Mouse (Mus musculus): Measurements from ENCODE around the gene H2al1j.
"Not testable (repeated sequence)": the region's sequence is repeated elsewhere in the genome, so short reads cannot be mapped to it uniquely, and the experiment has no call there.

H2al1j gene

GRCm38 (mm10) chrX:11327522-11327921 is at the start of gene H2al1j:
Gene H2al1j (plus strand): TSS chrX:11327822.
- TF ChIP-seq GATA4 (IDR thresholded peaks at IDR 0.05; ENCODE audit: insufficient replicate concordance, low read length) = not testable (repeated sequence)

GRCm38 (mm10) chrX:11280741-11281140 is 46.9 kb upstream of the H2al1j start:
- no peak for TF ChIP-seq GATA4 (IDR thresholded peaks at IDR 0.05; ENCODE audit: insufficient replicate concordance, low read length)

- no peak for TF ChIP-seq GATA4 (IDR thresholded peaks at IDR 0.05; ENCODE audit: insufficient replicate concordance, low read length)
Observed at GRCm38 (mm10) chrX:11288306-11288882, 39.2 kb upstream of the H2al1j start.

DNA sequence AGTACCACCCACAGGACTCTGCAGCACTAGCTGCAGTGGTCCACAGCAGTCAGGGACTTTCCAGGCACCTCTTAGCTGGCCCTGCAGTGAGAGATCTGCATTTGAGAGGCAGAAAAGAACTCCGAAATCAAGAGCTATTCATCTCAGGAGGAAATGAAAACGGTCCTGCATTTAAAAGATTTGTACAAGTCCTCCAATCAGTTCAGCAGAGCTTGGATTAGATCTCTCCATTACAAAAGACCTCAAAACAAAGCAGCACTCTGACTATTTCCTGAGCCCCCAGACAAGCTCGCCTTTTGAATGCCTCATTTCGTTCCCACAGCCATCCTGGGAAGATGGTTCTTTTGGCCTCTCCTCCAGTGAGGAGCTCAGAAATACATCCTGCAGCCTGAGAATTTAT is 38.4 kb upstream of the H2al1j start:
- TF ChIP-seq GATA4 (IDR thresholded peaks at IDR 0.05; ENCODE audit: insufficient replicate concordance, low read length) = no peak

- TF ChIP-seq GATA4 (IDR thresholded peaks at IDR 0.05; ENCODE audit: insufficient replicate concordance, low read length) = not testable (repeated sequence)
Observed at GRCm38 (mm10) chrX:11298957-11299356, 28.7 kb upstream of the H2al1j start, which contains the start of gene H2al1a. Gene H2al1a (plus strand): TSS chrX:11299257.

DNA sequence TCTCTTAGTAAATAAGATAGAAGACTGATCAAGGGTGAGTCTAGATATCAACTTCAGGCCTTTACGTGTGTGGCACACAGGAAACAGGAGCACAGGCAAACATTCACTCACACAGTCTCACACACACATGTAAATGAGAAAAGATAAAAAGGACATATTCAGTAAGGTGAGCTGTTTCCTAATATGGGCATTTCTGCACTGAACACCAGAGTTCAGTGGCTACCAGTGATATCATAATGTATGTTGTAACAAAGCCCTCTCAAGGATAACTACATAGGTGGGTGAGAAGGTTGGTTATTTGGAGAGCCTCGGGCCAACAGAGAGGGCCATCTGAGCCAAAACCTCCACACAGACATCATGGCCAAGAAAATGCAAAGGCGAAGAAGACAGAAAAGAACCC is 25.5 kb upstream of the H2al1j start, which contains the start of gene H2al1b:
Gene H2al1b, plus strand, starts transcription at position 301 of the 400 bp plus-strand sequence.
- TF ChIP-seq GATA4 (IDR thresholded peaks at IDR 0.05; ENCODE audit: insufficient replicate concordance, low read length) = not testable (repeated sequence)

DNA sequence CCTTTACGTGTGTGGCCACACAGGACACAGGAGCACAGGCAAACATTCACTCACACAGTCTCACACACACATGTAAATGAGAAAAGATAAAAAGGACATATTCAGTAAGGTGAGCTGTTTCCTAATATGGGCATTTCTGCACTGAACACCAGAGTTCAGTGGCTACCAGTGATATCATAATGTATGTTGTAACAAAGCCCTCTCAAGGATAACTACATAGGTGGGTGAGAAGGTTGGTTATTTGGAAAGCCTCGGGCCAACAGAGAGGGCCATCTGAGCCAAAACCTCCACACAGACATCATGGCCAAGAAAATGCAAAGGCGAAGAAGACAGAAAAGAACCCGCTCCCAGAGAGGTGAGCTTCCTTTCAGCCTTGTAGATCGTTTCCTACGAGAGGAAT is 22.3 kb upstream of the H2al1j start, which contains the start of gene H2al1c:
Gene H2al1c, plus strand, starts transcription at position 301 of the 400 bp plus-strand sequence.
- TF ChIP-seq GATA4 (IDR thresholded peaks at IDR 0.05; ENCODE audit: insufficient replicate concordance, low read length) = not testable (repeated sequence)

DNA sequence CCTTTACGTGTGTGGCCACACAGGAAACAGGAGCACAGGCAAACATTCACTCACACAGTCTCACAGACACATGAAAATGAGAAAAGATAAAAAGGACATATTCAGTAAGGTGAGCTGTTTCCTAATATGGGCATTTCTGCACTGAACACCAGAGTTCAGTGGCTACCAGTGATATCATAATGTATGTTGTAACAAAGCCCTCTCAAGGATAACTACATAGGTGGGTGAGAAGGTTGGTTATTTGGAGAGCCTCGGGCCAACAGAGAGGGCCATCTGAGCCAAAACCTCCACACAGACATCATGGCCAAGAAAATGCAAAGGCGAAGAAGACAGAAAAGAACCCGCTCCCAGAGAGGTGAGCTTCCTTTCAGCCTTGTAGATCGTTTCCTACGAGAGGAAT is 19.1 kb upstream of the H2al1j start, which contains the start of gene H2al1d:
Gene H2al1d, plus strand, starts transcription at position 301 of the 400 bp plus-strand sequence.
- not testable (repeated sequence) for TF ChIP-seq GATA4 (IDR thresholded peaks at IDR 0.05; ENCODE audit: insufficient replicate concordance, low read length)

GRCm38 (mm10) chrX:11311634-11312033 is 16.0 kb upstream of the H2al1j start, which contains the start of gene H2al1e:
Gene H2al1e (plus strand): TSS chrX:11311934.
- not testable (repeated sequence) for TF ChIP-seq GATA4 (IDR thresholded peaks at IDR 0.05; ENCODE audit: insufficient replicate concordance, low read length)

- not testable (repeated sequence) for TF ChIP-seq GATA4 (IDR thresholded peaks at IDR 0.05; ENCODE audit: insufficient replicate concordance, low read length)
Observed at GRCm38 (mm10) chrX:11314858-11315257, 12.8 kb upstream of the H2al1j start, which contains the start of gene H2al1f. Gene H2al1f (plus strand): TSS chrX:11315158.

GRCm38 (mm10) chrX:11317956-11318355 is 9.7 kb upstream of the H2al1j start, which contains the start of gene H2al1g:
Gene H2al1g (plus strand): TSS chrX:11318256.
- TF ChIP-seq GATA4 (IDR thresholded peaks at IDR 0.05; ENCODE audit: insufficient replicate concordance, low read length) = not testable (repeated sequence)

- not testable (repeated sequence) for TF ChIP-seq GATA4 (IDR thresholded peaks at IDR 0.05; ENCODE audit: insufficient replicate concordance, low read length)
Observed at GRCm38 (mm10) chrX:11321192-11321591, 6.4 kb upstream of the H2al1j start, which contains the start of gene H2al1h. Gene H2al1h (plus strand): TSS chrX:11321492.

- TF ChIP-seq GATA4 (IDR thresholded peaks at IDR 0.05; ENCODE audit: insufficient replicate concordance, low read length) = not testable (repeated sequence)
Observed at GRCm38 (mm10) chrX:11324359-11324758, 3.3 kb upstream of the H2al1j start, which contains the start of gene H2al1i. Gene H2al1i (plus strand): TSS chrX:11324659.

DNA sequence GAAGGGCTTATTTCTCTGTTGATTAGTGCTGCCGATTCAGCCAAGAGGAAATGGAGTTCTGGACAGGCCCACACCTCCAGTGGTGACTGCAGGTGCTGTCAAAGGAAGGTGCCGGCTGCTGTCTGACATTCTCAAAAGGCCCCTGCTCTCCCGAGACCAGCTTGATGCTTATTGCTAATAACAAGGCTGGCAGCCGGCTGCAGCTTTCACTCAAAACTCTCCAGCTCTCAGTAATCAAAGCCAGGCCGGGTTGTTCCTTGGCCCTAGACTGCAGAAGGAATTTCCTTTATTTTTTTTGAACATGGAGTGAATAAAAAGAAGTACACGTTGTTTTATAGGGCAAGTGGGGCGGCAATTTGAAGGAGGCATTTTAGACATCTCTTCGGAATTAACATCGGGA is 18.1 kb downstream of the H2al1j start:
- no peak for TF ChIP-seq GATA4 (IDR thresholded peaks at IDR 0.05; ENCODE audit: insufficient replicate concordance, low read length)

DNA sequence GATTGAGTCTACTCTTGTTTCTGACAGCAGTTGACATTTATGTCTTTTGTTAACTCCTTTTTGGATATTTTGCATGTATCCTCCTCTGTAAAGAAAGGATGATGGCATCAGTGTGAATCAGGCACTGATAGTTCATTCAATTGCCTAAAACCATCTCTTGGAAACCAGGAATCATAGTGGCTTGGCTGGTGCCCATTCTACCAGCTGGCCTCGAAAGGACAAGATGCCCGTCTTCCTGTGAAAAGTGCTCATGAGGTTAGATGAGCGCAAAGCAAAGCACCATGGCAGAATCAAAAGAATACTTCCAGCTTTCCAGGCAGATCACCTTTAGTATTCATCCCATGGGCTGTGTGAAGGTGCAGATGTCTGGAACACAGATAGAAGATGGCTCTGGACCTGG is 19.1 kb downstream of the H2al1j start:
- TF ChIP-seq GATA4 (IDR thresholded peaks at IDR 0.05; ENCODE audit: insufficient replicate concordance, low read length) = no peak

GRCm38 (mm10) chrX:11360823-11361222 is 33.2 kb downstream of the H2al1j start:
- no peak for TF ChIP-seq GATA4 (IDR thresholded peaks at IDR 0.05; ENCODE audit: insufficient replicate concordance, low read length)
